Mouse (Mus musculus) heart, adult 2 months (tissue): ENCODE measurements around the gene St3gal5.

Experiments used
- EP300 ChIP-seq: fragments of 200-500 bp; IDR thresholded peaks from 2 replicates; pipeline ENCODE4 v1.6.1; 2011; ENCODE audit warnings: low read depth, low read length, control low read depth; ENCODE audit not compliant: insufficient read depth
- POLR2A ChIP-seq: fragments of 200-500 bp; IDR thresholded peaks from 2 replicates; pipeline ENCODE4 v1.6.1; 2011; ENCODE audit warnings: mild to moderate bottlenecking, low read depth, low read length, control low read depth; ENCODE audit not compliant: insufficient read depth

DNA sequence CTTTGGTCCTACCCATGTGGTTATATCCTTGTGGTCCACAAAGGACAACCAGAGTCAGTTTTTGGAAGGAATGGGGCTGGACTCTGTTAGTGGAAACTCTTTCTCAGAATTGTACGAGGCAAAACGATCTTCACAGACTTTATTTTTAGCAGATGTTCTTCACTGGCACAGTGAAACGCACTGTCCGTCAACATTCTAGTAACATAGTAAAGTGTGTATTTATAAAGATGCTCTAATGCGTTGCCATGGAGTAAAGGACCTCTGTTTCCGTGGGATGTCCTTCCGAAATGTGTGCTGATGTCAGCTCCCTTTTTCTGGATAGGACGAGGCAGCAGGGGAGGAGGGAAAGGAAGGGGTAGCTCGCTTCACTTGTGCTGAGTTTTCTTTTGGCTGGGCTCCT is 20.9 kb upstream of the St3gal5 start:
- TF ChIP-seq EP300: no peak
- no peak for TF ChIP-seq POLR2A
